Mouse (Mus musculus): Measurements from ENCODE around the gene Cd59b. TPM values are rescaled to one million over a fixed set of nuclear protein-coding genes. Genes with fewer than 3 reads are reported as not detected.

Cd59b gene
- total RNA-seq, 2 experiments from 2014 or later: 0.91 to 2.2 TPM

Other genes starting within 250 kb of the Cd59b start
- gene Lmo2, start 111.9 kb upstream of the Cd59b start, total RNA-seq (2021): 10 to 100 TPM; 17.3 to 18.5 TPM
- 10 to 100 TPM; 58.5 to 59.6 TPM for gene Fbxo3, start 42.1 kb upstream of the Cd59b start, total RNA-seq (2021)
- not detected for gene 4931422A03Rik, start 41.5 kb upstream of the Cd59b start, total RNA-seq (2021)
- gene Gm10912, start 4.0 kb upstream of the Cd59b start, total RNA-seq (2021): under 1 TPM; 0.21 to 0.44 TPM
- not detected for gene Gm10799, start 1.3 kb upstream of the Cd59b start, total RNA-seq (2021)
- gene Cd59a, start 26.0 kb downstream of the Cd59b start, total RNA-seq (2021): 1 to 10 TPM; 3.9 to 6.2 TPM
- not detected for gene A930018P22Rik, start 52.9 kb downstream of the Cd59b start, total RNA-seq (2021)

Data from left cerebral cortex, adult 18-20 months (tissue).